Mouse (Mus musculus): Measurements from ENCODE around the gene St8sia6. TPM values are rescaled to one million over a fixed set of nuclear protein-coding genes. Genes with fewer than 3 reads are reported as not detected.

The St8sia6 gene
- polyA plus RNA-seq (2015; fragmentation: Illumina TruSeq; extraction: RNeasy Lipid Tissue Mini Kit (QIAGEN cat#74804); ENCODE audit: insufficient read depth, low replicate concordance) = 27.9 TPM

GRCm38 (mm10) chr2:13793969-13794363, at the start of gene St8sia6:
TSS of gene St8sia6 (minus strand) at chr2:13794064.

Other genes with a start within 250 kb of the St8sia6 start
- 13.8 TPM for gene Trdmt1, start 249.4 kb downstream of the St8sia6 start, polyA plus RNA-seq (2015; fragmentation: Illumina TruSeq; extraction: RNeasy Lipid Tissue Mini Kit (QIAGEN cat#74804); ENCODE audit: insufficient read depth, low replicate concordance)
- 498 TPM for gene Vim, start 220.1 kb downstream of the St8sia6 start, polyA plus RNA-seq (2015; fragmentation: Illumina TruSeq; extraction: RNeasy Lipid Tissue Mini Kit (QIAGEN cat#74804); ENCODE audit: insufficient read depth, low replicate concordance)